Mouse (Mus musculus) bone marrow, adult 2 months (tissue): Measurements from ENCODE around the gene Hoxb2. TPM values are rescaled to one million over a fixed set of nuclear protein-coding genes. Genes with fewer than 3 reads are reported as not detected.

Experiments
- H3K27ac ChIP-seq: fragments of 200-500 bp; 2 replicates; pipeline ENCODE4 v1.5.1; 2012; ENCODE audit warnings: low read depth, mild to moderate bottlenecking, control low read depth, inconsistent platforms, low read length; ENCODE audit not compliant: control insufficient read depth, poor library complexity, insufficient read depth
- H3K4me1 ChIP-seq: fragments of 200-500 bp; 2 replicates; pipeline ENCODE4 v1.6.1; 2011; ENCODE audit warnings: low read length; ENCODE audit not compliant: control insufficient read depth, insufficient read depth
- H3K4me3 ChIP-seq: fragments of 200-500 bp; replicated peaks from 2 replicates; pipeline ENCODE3; 2011; ENCODE audit warnings: mild to moderate bottlenecking, low read depth, low read length, control low read depth; ENCODE audit not compliant: control insufficient read depth
- CTCF ChIP-seq: fragments of 200-500 bp; IDR thresholded peaks from 2 replicates; pipeline ENCODE4 v1.5.1; 2011; ENCODE audit warnings: low read length, control low read depth; ENCODE audit not compliant: control insufficient read depth, insufficient read depth
- POLR2A ChIP-seq: fragments of 200-500 bp; IDR thresholded peaks from 2 replicates; pipeline ENCODE4 v1.6.1; 2011; ENCODE audit warnings: low read depth, mild to moderate bottlenecking, control low read depth, low read length, borderline replicate concordance; ENCODE audit not compliant: control insufficient read depth
- WGBS: fragments of 180-500 bp; shearing (Covaris S2); methylation state at CpG from one replicate; pipeline ENCODE4 v1.1.7; 2018; 5-methylcytosine and 5-hydroxymethylcytosine counted together
- polyA plus RNA-seq: library from polyadenylated mRNA; stranded (reverse); fragments of >200 nt; gene quantifications from 2 replicates; pipeline ENCODE4 v1.2.4, GENCODE M21; 2011; ENCODE audit warnings: low replicate concordance; ENCODE audit not compliant: missing spikeins, insufficient read depth, insufficient read length

The Hoxb2 gene
- polyA plus RNA-seq, 1 experiment = 3.0 TPM

- WGBS = 83% methylated on average over 2 of the region's 2 CpGs
- TF ChIP-seq POLR2A (no peak), CTCF (no peak)
- no peak overlapping the region for H3K4me3 ChIP-seq
- no peaks in the 10 kb centered on the region; the same call in 1 of the 2 replicates for H3K4me1 ChIP-seq
- no peak overlapping the region for H3K27ac ChIP-seq
Observed at GRCm38 (mm10) chr11:96334002-96334364, 16.3 kb upstream of the Hoxb2 start.

- Histone ChIP-seq H3K4me3 (no peak overlapping the region), H3K4me1 (no peaks in the 10 kb centered on the region; the same call in 1 of the 2 replicates), H3K27ac (no peak overlapping the region)
- TF ChIP-seq POLR2A (no peak), CTCF (no peak)
- WGBS = 77% methylated on average over 3 of the region's 3 CpGs
Observed at GRCm38 (mm10) chr11:96334998-96335397, 15.3 kb upstream of the Hoxb2 start.

- Histone ChIP-seq H3K4me1 (no peaks in the 10 kb centered on the region; the same call in 1 of the 2 replicates), H3K27ac (no peak overlapping the region), H3K4me3 (no peak overlapping the region)
- TF ChIP-seq CTCF (no peak), POLR2A (no peak)
- 69% methylated on average over 2 of the region's 2 CpGs for WGBS
Observed at GRCm38 (mm10) chr11:96336597-96336996, 13.7 kb upstream of the Hoxb2 start.

DNA sequence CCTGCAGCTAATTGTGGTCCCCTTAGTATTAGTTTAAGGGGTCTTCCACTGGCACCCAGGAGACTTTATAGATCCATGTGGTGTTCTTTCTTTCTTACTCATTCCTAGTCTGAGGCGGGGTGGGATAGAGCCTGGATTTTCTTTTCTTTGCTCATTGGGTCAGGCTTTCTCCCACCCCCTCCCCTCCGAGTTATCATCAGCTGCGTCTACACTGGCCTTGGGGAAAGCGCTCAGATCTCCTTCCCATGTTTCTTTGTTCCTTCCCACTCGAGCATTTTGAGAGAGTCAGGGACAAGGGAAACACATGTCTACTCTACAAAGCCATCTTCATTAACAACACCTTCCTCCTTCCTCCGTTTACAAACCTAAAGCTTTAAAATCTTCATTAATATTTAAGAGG is 13.3 kb upstream of the Hoxb2 start:
- no peak overlapping the region for H3K27ac ChIP-seq
- no peak overlapping the region for H3K4me3 ChIP-seq
- 74% methylated on average over 6 of the region's 6 CpGs for WGBS
- no peaks in the 10 kb centered on the region; the same call in 1 of the 2 replicates for H3K4me1 ChIP-seq
- TF ChIP-seq POLR2A (no peak), CTCF (no peak)

DNA sequence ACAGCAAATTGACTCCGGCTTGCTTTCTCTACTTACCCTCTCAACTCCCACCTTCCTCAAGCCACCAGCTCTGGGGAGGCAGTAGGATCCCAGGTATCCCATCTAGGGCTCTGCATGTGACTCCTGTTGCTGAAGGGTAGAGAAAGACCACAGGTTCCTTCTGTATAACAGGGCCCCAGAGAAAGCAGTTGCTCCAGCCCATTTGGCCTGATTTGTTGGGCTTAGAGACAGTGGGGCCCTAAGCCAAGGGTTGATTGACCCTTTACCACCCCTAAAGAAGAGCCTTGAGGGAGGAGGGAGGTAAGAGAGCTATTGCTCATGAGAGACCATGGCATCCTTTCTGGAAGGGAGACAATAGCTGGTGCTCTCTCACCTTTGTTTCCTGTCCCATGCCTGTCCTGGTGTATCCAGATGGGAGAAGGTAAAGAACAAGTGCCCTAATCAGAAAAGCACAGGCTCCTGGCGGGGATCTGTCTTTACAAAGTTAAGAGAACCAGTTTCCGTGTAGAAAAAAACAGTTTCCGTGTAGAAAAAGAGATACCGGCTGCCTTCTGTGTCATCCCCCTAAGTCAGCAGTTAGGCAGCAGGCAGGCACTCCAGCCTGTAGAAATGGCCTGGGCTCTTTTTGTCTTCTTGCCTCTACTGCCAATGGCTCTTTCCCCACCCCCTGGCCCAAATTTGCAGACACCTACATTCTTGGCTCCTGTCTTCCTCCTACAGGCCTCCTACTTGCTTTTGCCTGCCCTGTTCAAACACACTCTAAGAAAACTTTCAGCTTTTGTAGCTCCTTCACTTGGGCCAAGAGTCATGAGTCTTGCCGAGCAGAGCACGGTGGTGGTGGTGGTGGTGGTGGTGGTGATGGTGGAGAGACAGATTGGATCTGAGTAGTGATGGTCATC is 11.1 kb upstream of the Hoxb2 start:
- 78% methylated on average over 7 of the region's 7 CpGs for WGBS
- no peaks in the 10 kb centered on the region; the same call in 1 of the 2 replicates for H3K4me1 ChIP-seq
- TF ChIP-seq POLR2A = no peak
- TF ChIP-seq CTCF = no peak
- H3K4me3 ChIP-seq = no peak overlapping the region
- H3K27ac ChIP-seq = no peak overlapping the region

- whole genome bisulfite sequencing = 4% methylated on average over 35 of the region's 36 CpGs
- H3K27ac ChIP-seq = no peak overlapping the region
- no peaks in the 10 kb centered on the region; the same call in 1 of the 2 replicates for H3K4me1 ChIP-seq
- TF ChIP-seq POLR2A (no peak), CTCF (no peak)
- H3K4me3 ChIP-seq = no peak overlapping the region
Observed at GRCm38 (mm10) chr11:96340698-96341365, 9.5 kb upstream of the Hoxb2 start.

- Histone ChIP-seq H3K4me1 (no peaks in the 10 kb centered on the region), H3K4me3 (no peak overlapping the region), H3K27ac (no peak overlapping the region)
- 79% methylated on average over 40 of the region's 40 CpGs for WGBS
- no peak for TF ChIP-seq CTCF
- TF ChIP-seq POLR2A = peak; percentile 12; the same call in 1 of the 2 replicates
Observed at GRCm38 (mm10) chr11:96341701-96342575, 8.4 kb upstream of the Hoxb2 start.
